In genomic region chr5:134458416-134458815, GRCm38 (mm10) we compare ENCODE assay signal across 25 mouse cellular contexts.
"Had no signal": no experiment of that assay in that cellular context is flagged by ENCODE, and none has a peak within 500 bp of the region (broad histone marks: within the 10 kb centered on the region; RNA-seq: fewer than 3 reads in every experiment).

No protein-coding gene starts in this region.

- DNase-seq: gastrocnemius, adult 2 months; gastrocnemius, postnatal 10 days; gastrocnemius, postnatal 25 days; heart, postnatal 10 days; heart, postnatal 4 days; kidney, adult 11 months; kidney, adult 2 months; kidney, adult 9 months; kidney, postnatal 14 days; kidney, postnatal 36 days; layer of hippocampus, adult 9-11 months; layer of hippocampus, postnatal 36 days; left cerebral cortex, postnatal 4 days had no signal

- H3K27ac ChIP-seq: gastrocnemius, adult 2 months; heart, embryonic 10.5 days; hindbrain, embryonic 10.5 days; hindbrain, embryonic 12.5 days; hindbrain, embryonic 15.5 days; hindbrain, postnatal 0 days; kidney, embryonic 15.5 days; kidney, postnatal 0 days; limb, embryonic 13.5 days; limb, embryonic 15.5 days; liver, embryonic 12.5 days had no signal

- ATAC-seq: hindbrain, postnatal 0 days; intestine, embryonic 16.5 days; liver, embryonic 12.5 days had no signal

- H3K4me3 ChIP-seq: gastrocnemius, adult 2 months; heart, embryonic 10.5 days; heart, embryonic 12.5 days; hindbrain, embryonic 10.5 days; hindbrain, embryonic 12.5 days; hindbrain, embryonic 15.5 days; kidney, embryonic 15.5 days; limb, embryonic 13.5 days; limb, embryonic 15.5 days; liver, embryonic 12.5 days had no signal

- H3K36me3 ChIP-seq: hindbrain, embryonic 12.5 days; hindbrain, embryonic 15.5 days; kidney, embryonic 15.5 days; limb, embryonic 15.5 days; liver, embryonic 12.5 days had no signal

- H3K4me2 ChIP-seq: heart, embryonic 12.5 days; hindbrain, embryonic 12.5 days; hindbrain, embryonic 15.5 days; kidney, embryonic 15.5 days; limb, embryonic 13.5 days; limb, embryonic 15.5 days; liver, embryonic 12.5 days had no signal

- H3K9ac ChIP-seq: heart, embryonic 12.5 days; hindbrain, embryonic 12.5 days; hindbrain, embryonic 15.5 days; kidney, embryonic 15.5 days; limb, embryonic 13.5 days; limb, embryonic 15.5 days; liver, embryonic 12.5 days had no signal

- H3K9me3 ChIP-seq: heart, embryonic 10.5 days; heart, embryonic 12.5 days; hindbrain, embryonic 10.5 days; hindbrain, embryonic 12.5 days; hindbrain, embryonic 15.5 days; kidney, embryonic 15.5 days; limb, embryonic 13.5 days; limb, embryonic 15.5 days; liver, embryonic 12.5 days had no signal

- H3K27me3 ChIP-seq: heart, embryonic 12.5 days; hindbrain, embryonic 12.5 days; hindbrain, embryonic 15.5 days; kidney, embryonic 15.5 days; limb, embryonic 13.5 days; limb, embryonic 15.5 days had no signal
